16 mouse cellular contexts compared by ENCODE assay signal in the genomic region with DNA sequence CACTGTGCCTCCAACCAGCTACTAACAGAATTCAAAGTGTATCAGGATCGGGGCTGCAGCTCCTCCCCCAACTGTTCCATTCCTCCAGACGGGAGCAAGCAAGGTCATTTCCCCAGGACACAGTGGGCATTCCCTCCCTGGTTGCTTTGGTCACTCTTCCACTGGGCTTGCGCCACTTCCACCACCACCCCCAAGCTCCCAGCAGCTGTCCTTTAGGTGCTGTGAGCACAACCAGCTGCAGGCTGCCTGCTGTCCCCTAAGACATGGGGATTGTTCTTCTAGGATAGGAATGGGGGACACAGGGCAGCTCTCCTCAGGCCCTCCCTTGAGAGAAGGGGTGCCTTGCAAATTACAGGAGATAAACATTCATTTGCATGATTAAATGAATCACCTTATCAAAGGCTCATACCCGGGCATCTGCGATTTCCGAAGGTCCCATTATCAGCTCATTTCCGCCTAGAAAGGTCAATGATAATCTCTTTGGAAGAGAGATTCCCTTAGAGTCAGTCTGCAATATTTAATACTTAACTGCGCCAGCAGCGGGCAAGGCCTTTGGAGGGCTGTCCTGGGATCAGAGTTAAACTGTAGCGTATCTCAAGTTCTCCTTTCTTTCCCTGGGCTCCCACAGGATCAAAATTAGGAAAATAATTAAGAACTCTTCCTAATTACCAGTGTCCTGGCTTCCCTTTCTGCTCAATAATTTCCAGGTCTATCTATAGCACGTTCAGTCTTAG. TPM values are rescaled to one million over a fixed set of nuclear protein-coding genes. Genes with fewer than 3 reads are reported as not detected.
A peak's percentile ranks its signal among the peaks of the same experiment; 100 is the strongest.
DNase-seq lines count a peak whose midpoint lies in the region; ATAC-seq and TF ChIP-seq lines count a peak whose summit lies in the region.
"Had no signal": no experiment of that assay in that cellular context is flagged by ENCODE, and none has a peak within 500 bp of the region (broad histone marks: within the 10 kb centered on the region; RNA-seq: fewer than 3 reads in every experiment).

No protein-coding gene starts in this region.

- DNase-seq in heart, postnatal 10 days = no peak
- DNase-seq in lung, postnatal 10 days = peak; percentile 56
- DNase-seq in lung, adult 2 months = no peak
- DNase-seq in layer of hippocampus, adult 2 months (ENCODE audit: low spot score in 2 of 2) = no peak
- DNase-seq: cerebellum, adult 9-10 months; gastrocnemius, postnatal 36 days had no signal

- no peaks in the 10 kb centered on the region for H3K9me3 ChIP-seq in heart, embryonic 15.5 days (replicated peaks)
- H3K9me3 ChIP-seq: limb, embryonic 15.5 days had no signal

- peaks cover 31% of the 10 kb centered on the region for H3K4me1 ChIP-seq in heart, embryonic 15.5 days (replicated peaks)
- no peaks in the 10 kb centered on the region for H3K4me1 ChIP-seq in lung, adult 2 months (ENCODE audit: control insufficient read depth, insufficient read depth, low read length)
- peaks cover 17% of the 10 kb centered on the region for H3K4me1 ChIP-seq in small intestine, adult 2 months (ENCODE audit: control insufficient read depth, insufficient read depth, insufficient read length, low read length)

- no peak for ATAC-seq in heart, embryonic 15.5 days (replicated peaks; ENCODE audit: insufficient number of reproducible peaks, insufficient read depth, low FRiP score, low read depth)
- ATAC-seq in granulocyte monocyte progenitor cell, adult 5-6 weeks (replicated peaks; ENCODE audit: poor library complexity, severe bottlenecking) = peak; percentile 35; the same call in 1 of the 2 replicates
- ATAC-seq in megakaryocyte progenitor cell, adult 5-6 weeks (replicated peaks; ENCODE audit: poor library complexity) = no peak
- ATAC-seq: Patski had no signal

- intact Hi-C loops in heart, postnatal 10 days (cut with DNase I) = no loop called here

- H3K4me3 ChIP-seq in heart, embryonic 15.5 days = no peak overlapping the region
- no peak overlapping the region for H3K4me3 ChIP-seq in lung, adult 2 months (replicated peaks; ENCODE audit: extremely low read depth, low read depth, low read length)
- no peak overlapping the region for H3K4me3 ChIP-seq in small intestine, adult 2 months (ENCODE audit: low read depth, low read length)
- no peak overlapping the region for H3K4me3 ChIP-seq in layer of hippocampus, adult 2 months
- H3K4me3 ChIP-seq: hindbrain, embryonic 13.5 days; left cerebral cortex, adult 2 months; limb, embryonic 15.5 days; myocyte had no signal

- no peak for TF ChIP-seq POLR2A in lung, adult 2 months (IDR thresholded peaks at IDR 0.05; ENCODE audit: borderline replicate concordance, extremely low read depth, low read depth, low read length)
- TF ChIP-seq POLR2A in small intestine, adult 2 months (IDR thresholded peaks at IDR 0.05; ENCODE audit: low read depth, low read length) = no peak

- peak overlapping the region; percentile 17 for H3K27ac ChIP-seq in heart, embryonic 15.5 days
- H3K27ac ChIP-seq in small intestine, adult 2 months (ENCODE audit: insufficient read depth, low read depth, low read length) = peak overlapping the region; percentile 82
- no peak overlapping the region for H3K27ac ChIP-seq in layer of hippocampus, adult 2 months
- H3K27ac ChIP-seq: hindbrain, embryonic 13.5 days; left cerebral cortex, adult 2 months; limb, embryonic 15.5 days had no signal

- H3K4me2 ChIP-seq in heart, embryonic 15.5 days = no peak overlapping the region
- H3K4me2 ChIP-seq: hindbrain, embryonic 13.5 days; limb, embryonic 15.5 days had no signal

- WGBS in heart, embryonic 15.5 days = 32% methylated on average over 11 of the region's 11 CpGs
- WGBS in lung, adult 2 months = 57% methylated on average over 11 of the region's 11 CpGs
- WGBS in small intestine, adult 2 months = 33% methylated on average over 11 of the region's 11 CpGs

- H3K9ac ChIP-seq in heart, embryonic 15.5 days = no peak overlapping the region
- H3K9ac ChIP-seq: hindbrain, embryonic 13.5 days; limb, embryonic 15.5 days had no signal

- TF ChIP-seq CTCF in lung, adult 2 months (IDR thresholded peaks at IDR 0.05; ENCODE audit: insufficient read depth, low read length) = no peak
- TF ChIP-seq CTCF in small intestine, adult 2 months (IDR thresholded peaks at IDR 0.05; ENCODE audit: extremely low read depth, insufficient read length, insufficient replicate concordance, low read depth, low read length) = no peak
- TF ChIP-seq CTCF in layer of hippocampus, adult 2 months (conservative IDR thresholded peaks at IDR 0.05) = no peak

- no peaks in the 10 kb centered on the region for H3K36me3 ChIP-seq in heart, embryonic 15.5 days
- no peaks in the 10 kb centered on the region for H3K36me3 ChIP-seq in small intestine, adult 2 months (ENCODE audit: control insufficient read depth, insufficient read depth, low read length)
- H3K36me3 ChIP-seq: hindbrain, embryonic 13.5 days; limb, embryonic 15.5 days had no signal

- no peaks in the 10 kb centered on the region for H3K27me3 ChIP-seq in heart, embryonic 15.5 days
- no peaks in the 10 kb centered on the region for H3K27me3 ChIP-seq in small intestine, adult 2 months (ENCODE audit: control insufficient read depth, insufficient read depth, low read length)
- H3K27me3 ChIP-seq: limb, embryonic 15.5 days; Patski had no signal

RNA-seq across cellular contexts. Expression of a gene that starts 26.1 kb away (rescaled TPM):
- polyA plus RNA-seq in heart, embryonic 15.5 days (2015; fragmentation: Nextera tagmentation; extraction: Ambion mirVana) = 1.7 and 2.3 TPM in 2 replicates
- total RNA-seq in heart, postnatal 10 days (2021) = 1 to 10 TPM; 2.8 to 3.9 TPM
- 6.4 and 11.9 TPM in 2 replicates for polyA plus RNA-seq in lung, adult 2 months (2012; rRNA removed)
- 4.8 and 7.6 TPM in 2 replicates for total RNA-seq in granulocyte monocyte progenitor cell, adult 5-6 weeks (2014; fragmentation: Nextera tagmentation)
- total RNA-seq in granulocyte monocyte progenitor cell, adult 5-6 weeks (2017) = 4.3 and 4.8 TPM in 2 replicates
- polyA plus RNA-seq in small intestine, adult 2 months (2012; rRNA removed) = 1.5 and 2.0 TPM in 2 replicates
- 9.9 and 10.6 TPM in 2 replicates for total RNA-seq in megakaryocyte progenitor cell, adult 5-6 weeks (2015)
- 4.0 and 4.6 TPM in 2 replicates for total RNA-seq in megakaryocyte progenitor cell, adult 5-6 weeks (2017)
- total RNA-seq in layer of hippocampus, adult 2 months (2021) = under 1 TPM; 0.12 to 0.72 TPM

RNA-seq across cellular contexts. Expression of a gene that starts 46.6 kb away (rescaled TPM):
- 0.28 and 0.29 TPM in 2 replicates for polyA plus RNA-seq in heart, embryonic 15.5 days (2015; fragmentation: Nextera tagmentation; extraction: Ambion mirVana)
- total RNA-seq in heart, postnatal 10 days (2021) = under 1 TPM; 0.07 to 0.26 TPM
- 0.04 TPM in 1 of 2 replicates, not detected in the other for polyA plus RNA-seq in lung, adult 2 months (2012; rRNA removed)
- not detected in 2 replicates for total RNA-seq in granulocyte monocyte progenitor cell, adult 5-6 weeks (2014; fragmentation: Nextera tagmentation)
- total RNA-seq in granulocyte monocyte progenitor cell, adult 5-6 weeks (2017) = not detected in 2 replicates
- polyA plus RNA-seq in small intestine, adult 2 months (2012; rRNA removed) = 0.04 TPM in 1 of 2 replicates, not detected in the other
- not detected in 2 replicates for total RNA-seq in megakaryocyte progenitor cell, adult 5-6 weeks (2015)
- total RNA-seq in megakaryocyte progenitor cell, adult 5-6 weeks (2017) = not detected in 2 replicates
- total RNA-seq in layer of hippocampus, adult 2 months (2021) = under 1 TPM in 1 of 2 experiments, not detected in 1; 0.12 TPM
- total RNA-seq: left cerebral cortex, adult 2 months had no signal
- polyA plus RNA-seq: hindbrain, embryonic 13.5 days; large intestine, adult 2 months had no signal

RNA-seq across cellular contexts. Expression of a gene that starts 57.5 kb away (rescaled TPM):
- polyA plus RNA-seq in heart, embryonic 15.5 days (2015; fragmentation: Nextera tagmentation; extraction: Ambion mirVana) = 46.8 and 54.0 TPM in 2 replicates
- total RNA-seq in heart, postnatal 10 days (2021) = 10 to 100 TPM; 28.0 to 28.4 TPM
- polyA plus RNA-seq in lung, adult 2 months (2012; rRNA removed) = 9.4 and 14.2 TPM in 2 replicates
- 11.5 and 18.5 TPM in 2 replicates for total RNA-seq in granulocyte monocyte progenitor cell, adult 5-6 weeks (2014; fragmentation: Nextera tagmentation)
- 40.3 and 49.1 TPM in 2 replicates for total RNA-seq in granulocyte monocyte progenitor cell, adult 5-6 weeks (2017)
- 4.5 and 5.6 TPM in 2 replicates for polyA plus RNA-seq in small intestine, adult 2 months (2012; rRNA removed)
- total RNA-seq in megakaryocyte progenitor cell, adult 5-6 weeks (2015) = 20.8 and 21.3 TPM in 2 replicates
- total RNA-seq in megakaryocyte progenitor cell, adult 5-6 weeks (2017) = 32.4 and 33.8 TPM in 2 replicates
- total RNA-seq in layer of hippocampus, adult 2 months (2021) = 10 to 100 TPM; 18.2 to 18.7 TPM
